Mouse (Mus musculus) limb, embryonic 14.5 days (tissue): ENCODE results near the gene Htr5a. TPM values are rescaled to one million over a fixed set of nuclear protein-coding genes. Genes with fewer than 3 reads are reported as not detected.

Source experiments
- ATAC-seq: fragments of 200-750 bp; cut with Nextera tagmentation; 2 replicates; pipeline ENCODE4 v1.8.0; 2017; ENCODE audit warnings: low read depth, moderate number of reproducible peaks, moderate TSS enrichment; ENCODE audit not compliant: low FRiP score
- DNase-seq: peaks from one replicate; pipeline ENCODE4 v3.0.0-alpha.2; 2015; ENCODE audit warnings: low spot score
- H3K27ac ChIP-seq: fragments of 300-500 bp; sonication (generic); replicated peaks from 2 replicates; pipeline ENCODE4 v1.5.1; 2014; ENCODE audit warnings: low read depth, mild to moderate bottlenecking, low read length, moderate library complexity, mixed read lengths
- H3K27me3 ChIP-seq: fragments of 300-500 bp; sonication (generic); 2 replicates; pipeline ENCODE4 v1.6.1; 2014; ENCODE audit warnings: low read length, mixed read lengths; ENCODE audit not compliant: control insufficient read depth, insufficient read depth
- H3K36me3 ChIP-seq: fragments of 300-500 bp; sonication (generic); 2 replicates; pipeline ENCODE4 v1.6.1; 2014; ENCODE audit warnings: mild to moderate bottlenecking, low read length, moderate library complexity, mixed read lengths; ENCODE audit not compliant: control insufficient read depth, insufficient read depth
- H3K4me1 ChIP-seq: fragments of 300-500 bp; sonication (generic); 2 replicates; pipeline ENCODE4 v1.6.1; 2014; ENCODE audit warnings: antibody characterized with exemption, low read length, mixed read lengths; ENCODE audit not compliant: control insufficient read depth, insufficient read depth
- H3K4me2 ChIP-seq: fragments of 300-500 bp; sonication (generic); replicated peaks from 2 replicates; pipeline ENCODE4 v1.6.1; 2014; ENCODE audit warnings: low read depth, mild to moderate bottlenecking, low read length, moderate library complexity; ENCODE audit not compliant: severe bottlenecking
- H3K4me3 ChIP-seq: fragments of 300-500 bp; sonication (generic); replicated peaks from 2 replicates; pipeline ENCODE4 v1.5.1; 2014; ENCODE audit warnings: low read length
- H3K9ac ChIP-seq: fragments of 300-500 bp; sonication (generic); 2 replicates; pipeline ENCODE4 v1.6.1; 2014; ENCODE audit warnings: mild to moderate bottlenecking, low read depth, low read length, moderate library complexity; ENCODE audit not compliant: severe bottlenecking
- H3K9me3 ChIP-seq: fragments of 300-500 bp; sonication (generic); 2 replicates; pipeline ENCODE4 v1.6.1; 2016; ENCODE audit warnings: low read length; ENCODE audit not compliant: control insufficient read depth
- POLR2A ChIP-seq: fragments of 200-500 bp; IDR thresholded peaks from 2 replicates; pipeline ENCODE4 v1.8.0; 2012; ENCODE audit warnings: inconsistent platforms, mild to moderate bottlenecking, moderate library complexity, borderline replicate concordance; ENCODE audit not compliant: insufficient read depth, insufficient read length; ENCODE audit errors: extremely low read depth
- WGBS: fragments of 180-500 bp; shearing (Covaris S2); extraction: QIAGEN DNeasy Blood & Tissue Kit; methylation state at CpG from one replicate; pipeline ENCODE4 v1.1.7; 2014; 5-methylcytosine and 5-hydroxymethylcytosine counted together
- polyA plus RNA-seq, 2 experiments: library from polyadenylated mRNA; depleted of rRNA in 1 of 2; stranded (reverse) in 1 of 2; unstranded in 1 of 2; fragments of >200 nt; fragmentation: Nextera tagmentation in 1 of 2; extraction: Ambion mirVana in 1 of 2; gene quantifications; 2 replicates each; pipeline versions ENCODE4 v1.2.1 to v1.2.3; 2012 to 2014

The Htr5a gene
- not detected in 2 replicates for polyA plus RNA-seq (2012; rRNA removed)
- not detected in 2 replicates for polyA plus RNA-seq (2014; fragmentation: Nextera tagmentation; extraction: Ambion mirVana)

DNA sequence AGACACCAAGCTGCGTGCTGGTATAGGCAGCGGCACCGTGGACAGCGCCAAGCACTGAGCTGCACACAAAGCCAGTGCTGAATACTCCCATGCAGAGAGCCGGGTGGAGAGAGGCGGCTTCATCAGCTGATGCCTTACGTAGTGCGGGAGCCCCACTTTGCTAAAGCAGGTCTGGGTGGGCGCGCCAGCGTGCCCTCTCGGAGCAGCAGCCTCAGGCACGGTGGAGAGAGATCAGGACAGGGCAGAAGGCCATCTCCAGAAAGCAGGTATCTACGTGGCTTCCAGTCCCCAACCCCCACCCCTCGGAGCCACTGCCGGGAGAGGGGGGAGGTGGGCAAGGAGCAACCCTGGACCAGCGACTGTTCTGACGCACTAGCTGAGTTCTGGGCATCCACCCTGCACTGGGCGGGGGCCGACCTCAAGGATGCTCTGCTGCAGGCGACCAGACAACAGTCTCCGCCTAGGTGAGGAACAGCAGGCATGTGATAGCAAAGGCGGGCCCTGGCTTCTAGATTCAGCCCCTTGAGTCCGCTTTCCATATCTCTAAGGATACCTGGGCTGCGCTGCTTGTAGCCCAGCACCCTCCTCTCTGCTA lies at the start of gene Htr5a:
TSS of gene Htr5a (plus strand) at position 449 of the 595 bp plus-strand sequence.
- Histone ChIP-seq H3K9ac (no peak within 1 kb of the TSS), H3K4me3 (no peak within 1 kb of the TSS), H3K36me3 (no peaks in the 10 kb centered on the region), H3K4me2 (0 out of 2 replicates have a peak within 1 kb of the TSS, but pooled peaks have one; percentile 22), H3K27me3 (peaks cover 15% of the 10 kb centered on the region; the same call in 1 of the 2 replicates), H3K9me3 (no peaks in the 10 kb centered on the region), H3K27ac (no peak within 1 kb of the TSS), H3K4me1 (no peaks in the 10 kb centered on the region)
- peak; percentile 66 for DNase-seq
- no peak for TF ChIP-seq POLR2A
- peak; percentile 55 for ATAC-seq
- WGBS, result 6% methylated on average over 23 of the region's 25 CpGs

GRCm38 (mm10) chr5:27792173-27792470 lies 49.8 kb upstream of the Htr5a start:
- Histone ChIP-seq H3K9me3 (no peaks in the 10 kb centered on the region), H3K36me3 (peaks cover 17% of the 10 kb centered on the region), H3K4me2 (peak overlapping the region; percentile 50), H3K27me3 (no peaks in the 10 kb centered on the region), H3K9ac (peak overlapping the region; percentile 81), H3K4me1 (peaks cover 14% of the 10 kb centered on the region), H3K4me3 (peak overlapping the region; percentile 73), H3K27ac (peak overlapping the region; percentile 97)
- no peak for TF ChIP-seq POLR2A
- ATAC-seq, result no peak
- 18% methylated on average over 8 of the region's 8 CpGs for WGBS
- no peak for DNase-seq

- H3K27me3 ChIP-seq, result no peaks in the 10 kb centered on the region
- peaks cover 12% of the 10 kb centered on the region for H3K36me3 ChIP-seq
- H3K9me3 ChIP-seq, result no peaks in the 10 kb centered on the region
- H3K4me1 ChIP-seq, result peaks cover 14% of the 10 kb centered on the region
- H3K9ac ChIP-seq, result peak overlapping the region; percentile 81
- 47% methylated on average over 9 of the region's 9 CpGs for WGBS
- H3K4me2 ChIP-seq, result peak overlapping the region; percentile 50
- DNase-seq (no peak), ATAC-seq (no peak)
- no peak for TF ChIP-seq POLR2A
- no peak overlapping the region for H3K27ac ChIP-seq
- H3K4me3 ChIP-seq, result peak overlapping the region; percentile 73; the same call in 1 of the 2 replicates
Observed at GRCm38 (mm10) chr5:27792531-27793205, 49.3 kb upstream of the Htr5a start.

- TF ChIP-seq POLR2A, result no peak
- WGBS, result 7% methylated on average over 1 of the region's 1 CpGs
- no peaks in the 10 kb centered on the region for H3K27me3 ChIP-seq
- peaks cover under 1% of the 10 kb centered on the region; the same call in 1 of the 2 replicates for H3K36me3 ChIP-seq
- no peak overlapping the region for H3K4me2 ChIP-seq
- no peak overlapping the region for H3K27ac ChIP-seq
- DNase-seq, result no peak
- H3K9me3 ChIP-seq, result no peaks in the 10 kb centered on the region
- peaks cover 14% of the 10 kb centered on the region for H3K4me1 ChIP-seq
- ATAC-seq, result no peak
- H3K9ac ChIP-seq, result no peak overlapping the region
- H3K4me3 ChIP-seq, result no peak overlapping the region
Observed at GRCm38 (mm10) chr5:27793923-27794322, 48.0 kb upstream of the Htr5a start.

GRCm38 (mm10) chr5:27814282-27814681 lies 27.7 kb upstream of the Htr5a start:
- H3K27me3 ChIP-seq, result no peaks in the 10 kb centered on the region
- ATAC-seq (no peak), DNase-seq (no peak)
- 84% methylated on average over 2 of the region's 2 CpGs for WGBS
- no peak for TF ChIP-seq POLR2A
- H3K9me3 ChIP-seq, result no peaks in the 10 kb centered on the region
- no peak overlapping the region for H3K27ac ChIP-seq
- no peak overlapping the region for H3K9ac ChIP-seq
- no peak overlapping the region for H3K4me2 ChIP-seq
- no peaks in the 10 kb centered on the region for H3K36me3 ChIP-seq
- no peak overlapping the region for H3K4me3 ChIP-seq
- no peaks in the 10 kb centered on the region for H3K4me1 ChIP-seq
